Mouse (Mus musculus) CH12.LX (cell line): ENCODE data around the gene Olfr1179.
"Not testable (repeated sequence)": the region's sequence is repeated elsewhere in the genome, so short reads cannot be mapped to it uniquely, and the experiment has no call there.

Experiments used
- CTCF ChIP-seq, 2 experiments: IDR thresholded peaks in 1 of 2; conservative IDR thresholded peaks in 1 of 2; 2 replicates each; pipeline ENCODE4 v1.5.1; 2011 to 2012; ENCODE audit warnings: low read depth in 2 of 2, low read length in 2 of 2, improper control_type of control experiment in 1 of 2, inconsistent platforms in 1 of 2, mild to moderate bottlenecking in 1 of 2, moderate library complexity in 1 of 2
- ELF1 ChIP-seq: IDR thresholded peaks from 2 replicates; pipeline ENCODE4 v1.6.1; 2014; ENCODE audit warnings: low read depth, mild to moderate bottlenecking, inconsistent platforms, low read length, improper control_type of control experiment
- MAZ ChIP-seq: IDR thresholded peaks from 2 replicates; pipeline ENCODE4 v1.6.1; 2012; ENCODE audit warnings: low read depth, mild to moderate bottlenecking, inconsistent platforms, low read length, improper control_type of control experiment, moderate library complexity
- POLR2A ChIP-seq: IDR thresholded peaks from 2 replicates; pipeline ENCODE4 v1.6.1; 2011; ENCODE audit warnings: low read depth, mild to moderate bottlenecking, improper control_type of control experiment, low read length
- USF1 ChIP-seq: IDR thresholded peaks from 2 replicates; pipeline ENCODE4 v1.6.1; 2014; ENCODE audit warnings: low read depth, mild to moderate bottlenecking, inconsistent platforms, low read length, improper control_type of control experiment
- ZNF384 ChIP-seq: IDR thresholded peaks from 2 replicates; pipeline ENCODE4 v1.6.1; 2012; ENCODE audit warnings: low read depth, low read length, improper control_type of control experiment, inconsistent platforms

DNA sequence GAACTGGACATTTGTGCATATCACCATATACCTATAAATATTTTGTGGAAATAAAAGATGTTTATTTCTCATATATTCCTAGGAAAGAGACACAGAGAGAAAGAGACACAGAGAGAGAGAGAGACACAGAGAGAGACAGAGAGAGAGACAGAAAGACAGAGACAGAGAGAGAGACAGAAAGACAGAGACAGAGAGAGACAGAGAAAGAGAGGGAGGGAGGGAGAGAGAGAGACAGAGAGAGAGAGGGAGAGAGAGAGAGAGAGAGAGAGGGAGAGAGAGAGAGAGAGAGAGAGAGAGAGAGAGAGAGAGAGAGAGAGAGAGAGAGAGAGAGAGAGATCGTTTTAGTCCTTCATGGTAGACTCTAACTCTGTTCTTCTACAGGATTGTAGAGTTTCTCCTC lies 48.3 kb upstream of the Olfr1179 start, which contains the start of gene Olfr1183:
- not testable (repeated sequence) for TF ChIP-seq ELF1; POLR2A; CTCF (conservative IDR thresholded peaks at IDR 0.05 in 1 of 2, IDR thresholded peaks at IDR 0.05 in 1 of 2; ENCODE audit: low read depth in 2 of 2, low read length in 2 of 2); USF1; MAZ; ZNF384
